Mouse (Mus musculus): ENCODE measurements around the gene Gpr39. TPM values are rescaled to one million over a fixed set of nuclear protein-coding genes. Genes with fewer than 3 reads are reported as not detected.

Gene Gpr39
- polyA plus RNA-seq, 1 experiment = not detected

- H3K36me3 ChIP-seq (replicated peaks; ENCODE audit: low read length) = no peaks in the 10 kb centered on the region
- TF ChIP-seq FLI1 (IDR thresholded peaks at IDR 0.05; ENCODE audit: low read length) (no peak), GATA1 (IDR thresholded peaks at IDR 0.05; ENCODE audit: borderline replicate concordance, low read length) (no peak)
- no peak overlapping the region for H3K4me3 ChIP-seq (replicated peaks)
- H3K27me3 ChIP-seq (replicated peaks) = no peaks in the 10 kb centered on the region
- H3K9me3 ChIP-seq = peaks cover 27% of the 10 kb centered on the region
- H3K4me1 ChIP-seq = no peaks in the 10 kb centered on the region
Measured at GRCm38 (mm10) chr1:125719127-125719526, 42.3 kb downstream of the Gpr39 start.

GRCm38 (mm10) chr1:125721104-125721758 lies 44.4 kb downstream of the Gpr39 start:
- no peaks in the 10 kb centered on the region for H3K27me3 ChIP-seq (replicated peaks)
- H3K4me1 ChIP-seq = no peaks in the 10 kb centered on the region
- TF ChIP-seq GATA1 (IDR thresholded peaks at IDR 0.05; ENCODE audit: borderline replicate concordance, low read length) (no peak), FLI1 (IDR thresholded peaks at IDR 0.05; ENCODE audit: low read length) (no peak)

DNA sequence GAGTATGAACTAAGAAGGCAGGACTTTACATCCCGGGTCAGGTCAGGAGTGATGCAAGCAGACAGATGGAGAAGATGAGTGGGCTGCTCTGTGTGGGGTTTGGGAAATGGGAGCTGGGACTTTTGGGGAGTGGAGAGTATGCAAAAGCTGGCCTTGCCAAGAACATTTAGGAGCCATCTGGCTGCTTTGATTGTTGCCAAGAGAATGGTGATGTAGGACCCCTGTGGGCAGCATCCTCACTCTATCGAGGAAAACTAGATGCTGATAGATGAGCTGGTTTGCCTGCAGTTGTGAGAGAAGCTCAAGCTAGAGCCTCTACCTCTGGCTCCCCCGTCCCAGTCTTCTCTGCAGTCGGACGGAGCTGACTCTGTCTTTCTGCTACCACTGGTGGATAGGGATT lies 47.5 kb downstream of the Gpr39 start:
- Histone ChIP-seq H3K36me3 (replicated peaks; ENCODE audit: low read length) (no peaks in the 10 kb centered on the region), H3K4me1 (no peaks in the 10 kb centered on the region), H3K4me3 (replicated peaks) (no peak overlapping the region), H3K27me3 (replicated peaks) (no peaks in the 10 kb centered on the region), H3K9me3 (peaks cover 16% of the 10 kb centered on the region)
- TF ChIP-seq GATA1 (IDR thresholded peaks at IDR 0.05; ENCODE audit: borderline replicate concordance, low read length) (no peak), FLI1 (IDR thresholded peaks at IDR 0.05; ENCODE audit: low read length) (no peak)

More at GRCm38 (mm10) chr1:125721104-125721758, 44.4 kb downstream of the Gpr39 start:
- Histone ChIP-seq H3K9me3 (peaks cover 25% of the 10 kb centered on the region), H3K4me3 (replicated peaks) (no peak overlapping the region), H3K36me3 (replicated peaks; ENCODE audit: low read length) (no peaks in the 10 kb centered on the region)

DNA sequence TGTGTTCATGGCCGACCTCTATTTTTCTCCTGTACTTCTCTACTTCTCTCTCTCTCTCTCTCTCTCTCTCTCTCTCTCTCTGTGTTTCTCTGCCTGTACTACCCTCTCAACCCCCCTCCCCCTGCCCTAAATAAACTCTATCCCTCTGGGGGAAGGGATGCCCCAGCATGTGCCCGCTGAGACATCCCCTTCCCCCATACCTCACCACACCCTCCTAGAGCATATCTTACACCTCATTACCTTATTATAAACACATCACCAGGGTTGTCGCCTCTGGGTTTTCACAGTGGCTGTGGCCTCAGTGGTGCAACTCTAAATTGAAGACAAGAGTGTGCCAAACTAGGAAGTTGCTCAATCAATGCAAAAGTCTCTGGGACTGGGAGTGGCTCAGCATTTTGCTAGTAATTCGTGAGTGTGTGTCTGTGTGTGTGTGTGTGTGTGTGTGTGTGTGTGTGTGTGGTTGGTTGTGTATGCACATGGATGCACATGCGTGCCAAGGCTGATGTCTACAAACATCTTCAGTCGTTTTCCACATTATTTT lies 52.3 kb downstream of the Gpr39 start:
- H3K4me3 ChIP-seq (replicated peaks) = no peak overlapping the region
- TF ChIP-seq FLI1 (IDR thresholded peaks at IDR 0.05; ENCODE audit: low read length) (no peak), GATA1 (IDR thresholded peaks at IDR 0.05; ENCODE audit: borderline replicate concordance, low read length) (no peak)
- H3K27me3 ChIP-seq (replicated peaks) = no peaks in the 10 kb centered on the region
- H3K36me3 ChIP-seq (replicated peaks; ENCODE audit: low read length) = no peaks in the 10 kb centered on the region
- no peaks in the 10 kb centered on the region for H3K4me1 ChIP-seq
- H3K9me3 ChIP-seq = no peaks in the 10 kb centered on the region

GRCm38 (mm10) chr1:125729731-125730536 lies 53.1 kb downstream of the Gpr39 start:
- TF ChIP-seq FLI1 (IDR thresholded peaks at IDR 0.05; ENCODE audit: low read length) = no peak
- no peak for TF ChIP-seq GATA1 (IDR thresholded peaks at IDR 0.05; ENCODE audit: borderline replicate concordance, low read length)
- H3K4me3 ChIP-seq (replicated peaks) = no peak overlapping the region
- no peaks in the 10 kb centered on the region for H3K36me3 ChIP-seq (replicated peaks; ENCODE audit: low read length)
- H3K9me3 ChIP-seq = no peaks in the 10 kb centered on the region
- H3K4me1 ChIP-seq = no peaks in the 10 kb centered on the region
- H3K27me3 ChIP-seq (replicated peaks) = no peaks in the 10 kb centered on the region

DNA sequence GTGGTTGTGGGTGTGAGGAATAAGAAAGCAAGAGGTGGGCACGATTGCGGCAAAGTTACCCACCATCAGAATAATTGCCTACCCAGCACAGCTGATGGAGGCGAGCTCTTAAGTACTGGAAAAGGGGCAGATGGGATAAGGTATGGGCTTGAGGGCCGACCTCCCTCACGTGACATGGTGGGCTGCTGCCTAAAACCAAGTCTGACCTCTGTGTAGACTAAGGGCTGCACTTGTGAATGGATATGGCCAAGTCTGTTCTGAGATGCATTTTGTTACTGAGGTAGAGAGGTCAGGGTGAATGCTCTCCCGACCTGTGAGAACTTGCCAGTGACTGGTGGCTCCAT lies 53.7 kb downstream of the Gpr39 start:
- Histone ChIP-seq H3K36me3 (replicated peaks; ENCODE audit: low read length) (no peaks in the 10 kb centered on the region), H3K27me3 (replicated peaks) (no peaks in the 10 kb centered on the region), H3K9me3 (no peaks in the 10 kb centered on the region)

DNA sequence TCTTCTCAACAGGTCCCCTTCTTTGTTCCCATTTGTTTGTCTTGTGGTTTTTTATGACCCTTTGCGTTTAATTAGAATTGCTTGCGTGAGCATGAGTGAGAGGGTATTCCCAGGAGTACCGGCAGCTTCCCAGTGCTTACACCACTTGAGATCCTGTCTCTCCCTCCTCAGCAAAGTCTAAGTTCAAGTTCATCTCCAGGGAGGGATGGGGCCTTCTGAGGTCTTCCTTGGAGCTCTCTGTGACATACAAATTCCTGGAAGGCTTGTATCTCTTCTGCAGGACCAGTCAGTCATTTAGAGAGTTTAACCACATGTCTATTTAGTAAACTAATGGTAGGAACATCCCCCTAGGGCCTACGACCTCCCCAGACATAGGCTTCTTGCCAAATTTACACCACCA lies 55.1 kb downstream of the Gpr39 start:
- H3K4me3 ChIP-seq (replicated peaks) = no peak overlapping the region
- H3K27me3 ChIP-seq (replicated peaks) = no peaks in the 10 kb centered on the region
- H3K36me3 ChIP-seq (replicated peaks; ENCODE audit: low read length) = no peaks in the 10 kb centered on the region
- TF ChIP-seq GATA1 (IDR thresholded peaks at IDR 0.05; ENCODE audit: borderline replicate concordance, low read length) = no peak
- no peak for TF ChIP-seq FLI1 (IDR thresholded peaks at IDR 0.05; ENCODE audit: low read length)
- H3K9me3 ChIP-seq = no peaks in the 10 kb centered on the region
- H3K4me1 ChIP-seq = no peaks in the 10 kb centered on the region

More for the DNA sequence above, 53.7 kb downstream of the Gpr39 start:
- Histone ChIP-seq H3K4me3 (replicated peaks) (no peak overlapping the region), H3K4me1 (no peaks in the 10 kb centered on the region)
- TF ChIP-seq GATA1 (IDR thresholded peaks at IDR 0.05; ENCODE audit: borderline replicate concordance, low read length) = no peak
- no peak for TF ChIP-seq FLI1 (IDR thresholded peaks at IDR 0.05; ENCODE audit: low read length)

- TF ChIP-seq FLI1 (IDR thresholded peaks at IDR 0.05; ENCODE audit: low read length) (no peak), GATA1 (IDR thresholded peaks at IDR 0.05; ENCODE audit: borderline replicate concordance, low read length) (no peak)
Measured at GRCm38 (mm10) chr1:125744766-125745165, 68.0 kb downstream of the Gpr39 start.

GRCm38 (mm10) chr1:125755335-125755996 lies 78.7 kb downstream of the Gpr39 start:
- TF ChIP-seq FLI1 (IDR thresholded peaks at IDR 0.05; ENCODE audit: low read length) = no peak
- no peak for TF ChIP-seq GATA1 (IDR thresholded peaks at IDR 0.05; ENCODE audit: borderline replicate concordance, low read length)
- H3K4me1 ChIP-seq = no peaks in the 10 kb centered on the region

More at GRCm38 (mm10) chr1:125744766-125745165, 68.0 kb downstream of the Gpr39 start:
- no peaks in the 10 kb centered on the region for H3K36me3 ChIP-seq (replicated peaks; ENCODE audit: low read length)
- H3K4me1 ChIP-seq = no peaks in the 10 kb centered on the region
- H3K4me3 ChIP-seq (replicated peaks) = no peak overlapping the region
- no peaks in the 10 kb centered on the region for H3K27me3 ChIP-seq (replicated peaks)
- no peaks in the 10 kb centered on the region for H3K9me3 ChIP-seq

More at GRCm38 (mm10) chr1:125755335-125755996, 78.7 kb downstream of the Gpr39 start:
- Histone ChIP-seq H3K27me3 (replicated peaks) (no peaks in the 10 kb centered on the region), H3K4me3 (replicated peaks) (no peak overlapping the region), H3K9me3 (0 out of 2 replicates have a peak, but pooled peaks cover 3% of the 10 kb centered on the region), H3K36me3 (replicated peaks; ENCODE audit: low read length) (no peaks in the 10 kb centered on the region)

Data from megakaryocyte, embryonic 14.5 days (primary cell).